Mouse (Mus musculus): ENCODE data around the gene Efhc1.
A peak's percentile ranks its signal among the peaks of the same experiment; 100 is the strongest.

Efhc1 gene

GRCm38 (mm10) chr1:20943016-20943415 is 8.4 kb upstream of the Efhc1 start:
- DNase-seq (ENCODE audit: low spot score in 2 of 2), result no peak

GRCm38 (mm10) chr1:20951799-20952198 is 373 bp downstream of the Efhc1 start:
- DNase-seq (ENCODE audit: low spot score in 2 of 2), result no peak

GRCm38 (mm10) chr1:20954876-20955275 is 3.5 kb downstream of the Efhc1 start:
- DNase-seq (ENCODE audit: low spot score in 2 of 2), result no peak

GRCm38 (mm10) chr1:20969642-20970041 is 18.2 kb downstream of the Efhc1 start:
- no peak for DNase-seq (ENCODE audit: low spot score in 2 of 2)

GRCm38 (mm10) chr1:20973389-20973788 is 22.0 kb downstream of the Efhc1 start:
- no peak for DNase-seq (ENCODE audit: low spot score in 2 of 2)

- no peak for DNase-seq (ENCODE audit: low spot score in 2 of 2)
Measured at GRCm38 (mm10) chr1:20974341-20975135, 23.1 kb downstream of the Efhc1 start.

GRCm38 (mm10) chr1:20980553-20980952 is 29.1 kb downstream of the Efhc1 start:
- no peak for DNase-seq (ENCODE audit: low spot score in 2 of 2)

GRCm38 (mm10) chr1:20981764-20982163 is 30.3 kb downstream of the Efhc1 start:
- no peak for DNase-seq (ENCODE audit: low spot score in 2 of 2)

- DNase-seq (ENCODE audit: low spot score in 2 of 2), result no peak
Measured at GRCm38 (mm10) chr1:20984103-20984502, 32.7 kb downstream of the Efhc1 start.

GRCm38 (mm10) chr1:20984582-20984981 is 33.2 kb downstream of the Efhc1 start:
- no peak for DNase-seq (ENCODE audit: low spot score in 2 of 2)

- DNase-seq (ENCODE audit: low spot score in 2 of 2), result no peak
Measured at GRCm38 (mm10) chr1:20986378-20987056, 35.1 kb downstream of the Efhc1 start.

GRCm38 (mm10) chr1:20989461-20990083 is 38.1 kb downstream of the Efhc1 start:
- DNase-seq (ENCODE audit: low spot score in 2 of 2), result no peak

- no peak for DNase-seq (ENCODE audit: low spot score in 2 of 2)
Measured at GRCm38 (mm10) chr1:20993690-20994089, 42.3 kb downstream of the Efhc1 start.

GRCm38 (mm10) chr1:20994338-20994737 is 42.9 kb downstream of the Efhc1 start:
- DNase-seq (ENCODE audit: low spot score in 2 of 2), result no peak

- peak; percentile 41 to 57 for DNase-seq (ENCODE audit: low spot score in 2 of 2)
Measured at GRCm38 (mm10) chr1:20995331-20995986, 44.0 kb downstream of the Efhc1 start.

GRCm38 (mm10) chr1:20996603-20997327 is 45.3 kb downstream of the Efhc1 start:
- no peak for DNase-seq (ENCODE audit: low spot score in 2 of 2)

GRCm38 (mm10) chr1:20997328-20997689 is 45.9 kb downstream of the Efhc1 start:
- no peak for DNase-seq (ENCODE audit: low spot score in 2 of 2)

GRCm38 (mm10) chr1:20997881-20998389 is 46.5 kb downstream of the Efhc1 start:
- no peak for DNase-seq (ENCODE audit: low spot score in 2 of 2)

GRCm38 (mm10) chr1:21002246-21003142 is 51.1 kb downstream of the Efhc1 start:
- DNase-seq (ENCODE audit: low spot score in 2 of 2), result peak; percentile 30 to 44

- DNase-seq (ENCODE audit: low spot score in 2 of 2), result no peak
Measured at GRCm38 (mm10) chr1:21004596-21004995, 53.2 kb downstream of the Efhc1 start.

Data from heart, adult 9 months (tissue).